Mouse (Mus musculus) urinary bladder, postnatal 10 days (tissue): ENCODE data around the gene Selenom.

Experiments used
- DNase-seq: peaks from one replicate; pipeline ENCODE4 v3.0.0; 2022; ENCODE audit warnings: low spot score

Gene Selenom

GRCm38 (mm10) chr11:3514529-3515054 lies at the start of gene Selenom:
Gene Selenom (plus strand): TSS chr11:3514684.
- peak; percentile 66 for DNase-seq

- no peak for DNase-seq
Measured at GRCm38 (mm10) chr11:3471448-3471850, 43.0 kb upstream of the Selenom start.

- DNase-seq: peak; percentile 54
Measured at GRCm38 (mm10) chr11:3472484-3472883, 42.0 kb upstream of the Selenom start.

- no peak for DNase-seq
Measured at GRCm38 (mm10) chr11:3474480-3475115, 39.9 kb upstream of the Selenom start.

GRCm38 (mm10) chr11:3475489-3475888 lies 39.0 kb upstream of the Selenom start:
- DNase-seq: no peak

- no peak for DNase-seq
Measured at GRCm38 (mm10) chr11:3483980-3484642, 30.4 kb upstream of the Selenom start.

- DNase-seq: no peak
Measured at GRCm38 (mm10) chr11:3486349-3486748, 28.1 kb upstream of the Selenom start.

- DNase-seq: no peak
Measured at GRCm38 (mm10) chr11:3487952-3488570, 26.4 kb upstream of the Selenom start, which contains the start of gene Pla2g3. Gene Pla2g3 (plus strand): TSS chr11:3488284.

- DNase-seq: no peak
Measured at GRCm38 (mm10) chr11:3489036-3489435, 25.4 kb upstream of the Selenom start.

- no peak for DNase-seq
Measured at GRCm38 (mm10) chr11:3492748-3493147, 21.7 kb upstream of the Selenom start.

GRCm38 (mm10) chr11:3494857-3495256 lies 19.6 kb upstream of the Selenom start:
- no peak for DNase-seq

- DNase-seq: no peak
Measured at GRCm38 (mm10) chr11:3495496-3495895, 19.0 kb upstream of the Selenom start.

- DNase-seq: no peak
Measured at GRCm38 (mm10) chr11:3496756-3497155, 17.7 kb upstream of the Selenom start.

GRCm38 (mm10) chr11:3497296-3497695 lies 17.2 kb upstream of the Selenom start:
- DNase-seq: no peak

GRCm38 (mm10) chr11:3502057-3502456 lies 12.4 kb upstream of the Selenom start:
- DNase-seq: no peak

GRCm38 (mm10) chr11:3502459-3503072 lies 11.9 kb upstream of the Selenom start:
- no peak for DNase-seq

GRCm38 (mm10) chr11:3503755-3504693 lies 10.5 kb upstream of the Selenom start:
- no peak for DNase-seq

GRCm38 (mm10) chr11:3508226-3508625 lies 6.3 kb upstream of the Selenom start:
- DNase-seq: no peak

GRCm38 (mm10) chr11:3509181-3510085 lies 5.1 kb upstream of the Selenom start:
- DNase-seq: no peak

GRCm38 (mm10) chr11:3510321-3510720 lies 4.2 kb upstream of the Selenom start:
- no peak for DNase-seq
